Mouse (Mus musculus): ENCODE data around the gene Ntrk2. TPM values are rescaled to one million over a fixed set of nuclear protein-coding genes. Genes with fewer than 3 reads are reported as not detected.
"Not testable (repeated sequence)": the region's sequence is repeated elsewhere in the genome, so short reads cannot be mapped to it uniquely, and the experiment has no call there.

Ntrk2 gene
- polyA plus RNA-seq, 1 experiment from 2014 or later = 0.27 TPM

- H3K36me3 ChIP-seq = no peaks in the 10 kb centered on the region
- no peak overlapping the region for H3K4me3 ChIP-seq (replicated peaks)
- DNase-seq (no peak), ATAC-seq (ENCODE audit: low read depth) (no peak)
- H3K9me3 ChIP-seq (replicated peaks) = no peaks in the 10 kb centered on the region
- no peaks in the 10 kb centered on the region for H3K27me3 ChIP-seq
- H3K27ac ChIP-seq = no peak overlapping the region
- H3K4me2 ChIP-seq = no peak overlapping the region
- 57% methylated on average over 1 of the region's 1 CpGs for WGBS (ENCODE audit: insufficient replicate concordance)
- H3K9ac ChIP-seq = no peak overlapping the region
- H3K4me1 ChIP-seq (replicated peaks) = no peaks in the 10 kb centered on the region
Measured at GRCm38 (mm10) chr13:59015360-59015759, 209.0 kb downstream of the Ntrk2 start.

GRCm38 (mm10) chr13:59017121-59017520, 210.8 kb downstream of the Ntrk2 start:
- 42% methylated on average over 5 of the region's 5 CpGs for WGBS (ENCODE audit: insufficient replicate concordance)
- ATAC-seq (ENCODE audit: low read depth) (no peak), DNase-seq (no peak)
- no peaks in the 10 kb centered on the region for H3K9me3 ChIP-seq (replicated peaks)
- no peak overlapping the region for H3K4me2 ChIP-seq
- no peak overlapping the region for H3K4me3 ChIP-seq (replicated peaks)
- no peak overlapping the region for H3K9ac ChIP-seq
- no peaks in the 10 kb centered on the region for H3K27me3 ChIP-seq
- H3K4me1 ChIP-seq (replicated peaks) = no peaks in the 10 kb centered on the region
- H3K27ac ChIP-seq = no peak overlapping the region
- H3K36me3 ChIP-seq = no peaks in the 10 kb centered on the region

- H3K27ac ChIP-seq = no peak overlapping the region
- ATAC-seq (ENCODE audit: low read depth) = no peak
- H3K9me3 ChIP-seq (replicated peaks) = no peaks in the 10 kb centered on the region
- no peak for DNase-seq
- no peak overlapping the region for H3K4me2 ChIP-seq
- H3K36me3 ChIP-seq = no peaks in the 10 kb centered on the region
- H3K9ac ChIP-seq = no peak overlapping the region
- 76% methylated on average over 22 of the region's 22 CpGs for WGBS (ENCODE audit: insufficient replicate concordance)
- no peaks in the 10 kb centered on the region for H3K27me3 ChIP-seq
- no peaks in the 10 kb centered on the region for H3K4me1 ChIP-seq (replicated peaks)
- no peak overlapping the region for H3K4me3 ChIP-seq (replicated peaks)
Measured at GRCm38 (mm10) chr13:59022251-59023042, 216.1 kb downstream of the Ntrk2 start.

GRCm38 (mm10) chr13:59025653-59026052, 219.3 kb downstream of the Ntrk2 start:
- no peaks in the 10 kb centered on the region for H3K4me1 ChIP-seq (replicated peaks)
- no peaks in the 10 kb centered on the region for H3K27me3 ChIP-seq
- 53% methylated on average over 8 of the region's 8 CpGs for WGBS (ENCODE audit: insufficient replicate concordance)
- no peak overlapping the region for H3K4me2 ChIP-seq
- DNase-seq = no peak
- H3K36me3 ChIP-seq = no peaks in the 10 kb centered on the region
- ATAC-seq (ENCODE audit: low read depth) = no peak
- no peaks in the 10 kb centered on the region for H3K9me3 ChIP-seq (replicated peaks)
- H3K4me3 ChIP-seq (replicated peaks) = no peak overlapping the region
- no peak overlapping the region for H3K27ac ChIP-seq
- H3K9ac ChIP-seq = no peak overlapping the region

- no peak for ATAC-seq (ENCODE audit: low read depth)
- no peaks in the 10 kb centered on the region for H3K4me1 ChIP-seq (replicated peaks)
- H3K27ac ChIP-seq = no peak overlapping the region
- H3K9me3 ChIP-seq (replicated peaks) = no peaks in the 10 kb centered on the region; the same call in 1 of the 2 replicates
- DNase-seq = no peak
- no peaks in the 10 kb centered on the region for H3K36me3 ChIP-seq
- no peak overlapping the region for H3K9ac ChIP-seq
- no peak overlapping the region for H3K4me2 ChIP-seq
- H3K4me3 ChIP-seq (replicated peaks) = no peak overlapping the region
- no peaks in the 10 kb centered on the region for H3K27me3 ChIP-seq
- WGBS (ENCODE audit: insufficient replicate concordance) = 63% methylated on average over 9 of the region's 9 CpGs
Measured at GRCm38 (mm10) chr13:59027436-59027835, 221.1 kb downstream of the Ntrk2 start.

- H3K36me3 ChIP-seq = no peaks in the 10 kb centered on the region
- 79% methylated on average over 4 of the region's 4 CpGs for WGBS (ENCODE audit: insufficient replicate concordance)
- DNase-seq = no peak
- no peaks in the 10 kb centered on the region for H3K27me3 ChIP-seq
- no peak overlapping the region for H3K27ac ChIP-seq
- H3K4me1 ChIP-seq (replicated peaks) = no peaks in the 10 kb centered on the region
- no peak overlapping the region for H3K4me3 ChIP-seq (replicated peaks)
- no peak for ATAC-seq (ENCODE audit: low read depth)
- H3K9ac ChIP-seq = no peak overlapping the region
- no peaks in the 10 kb centered on the region; the same call in 1 of the 2 replicates for H3K9me3 ChIP-seq (replicated peaks)
- H3K4me2 ChIP-seq = no peak overlapping the region
Measured at GRCm38 (mm10) chr13:59028546-59028945, 222.2 kb downstream of the Ntrk2 start.

GRCm38 (mm10) chr13:59030574-59030973, 224.2 kb downstream of the Ntrk2 start:
- no peak overlapping the region for H3K4me2 ChIP-seq
- H3K9ac ChIP-seq = no peak overlapping the region
- H3K4me3 ChIP-seq (replicated peaks) = no peak overlapping the region
- no peaks in the 10 kb centered on the region; the same call in 1 of the 2 replicates for H3K9me3 ChIP-seq (replicated peaks)
- no peaks in the 10 kb centered on the region for H3K4me1 ChIP-seq (replicated peaks)
- ATAC-seq (ENCODE audit: low read depth) (no peak), DNase-seq (no peak)
- no peaks in the 10 kb centered on the region for H3K27me3 ChIP-seq
- no peaks in the 10 kb centered on the region for H3K36me3 ChIP-seq
- H3K27ac ChIP-seq = no peak overlapping the region
- WGBS (ENCODE audit: insufficient replicate concordance) = 71% methylated on average over 6 of the region's 6 CpGs

GRCm38 (mm10) chr13:59040156-59040915, 234.0 kb downstream of the Ntrk2 start:
- H3K27ac ChIP-seq = no peak overlapping the region
- no peaks in the 10 kb centered on the region for H3K9me3 ChIP-seq (replicated peaks)
- no peaks in the 10 kb centered on the region for H3K4me1 ChIP-seq (replicated peaks)
- no peaks in the 10 kb centered on the region for H3K27me3 ChIP-seq
- no peak overlapping the region for H3K9ac ChIP-seq
- no peak overlapping the region for H3K4me3 ChIP-seq (replicated peaks)
- no peak for DNase-seq
- no peak for ATAC-seq (ENCODE audit: low read depth)
- H3K36me3 ChIP-seq = no peaks in the 10 kb centered on the region
- 64% methylated on average over 16 of the region's 16 CpGs for WGBS (ENCODE audit: insufficient replicate concordance)
- H3K4me2 ChIP-seq = no peak overlapping the region

GRCm38 (mm10) chr13:59041013-59041764, 234.8 kb downstream of the Ntrk2 start:
- no peak overlapping the region for H3K27ac ChIP-seq
- WGBS (ENCODE audit: insufficient replicate concordance) = 60% methylated on average over 9 of the region's 9 CpGs
- no peak for DNase-seq
- H3K36me3 ChIP-seq = no peaks in the 10 kb centered on the region
- H3K4me3 ChIP-seq (replicated peaks) = no peak overlapping the region
- H3K9me3 ChIP-seq (replicated peaks) = no peaks in the 10 kb centered on the region
- no peak overlapping the region for H3K9ac ChIP-seq
- H3K27me3 ChIP-seq = no peaks in the 10 kb centered on the region
- ATAC-seq (ENCODE audit: low read depth) = no peak
- H3K4me1 ChIP-seq (replicated peaks) = no peaks in the 10 kb centered on the region
- no peak overlapping the region for H3K4me2 ChIP-seq

GRCm38 (mm10) chr13:59052188-59052587, 245.8 kb downstream of the Ntrk2 start:
- Histone ChIP-seq H3K9ac (no peak overlapping the region), H3K27me3 (no peaks in the 10 kb centered on the region), H3K27ac (no peak overlapping the region), H3K4me2 (no peak overlapping the region), H3K4me1 (replicated peaks) (no peaks in the 10 kb centered on the region), H3K4me3 (replicated peaks) (no peak overlapping the region), H3K9me3 (replicated peaks) (no peaks in the 10 kb centered on the region), H3K36me3 (no peaks in the 10 kb centered on the region)
- no peak for DNase-seq
- 63% methylated on average over 4 of the region's 4 CpGs for WGBS (ENCODE audit: insufficient replicate concordance)
- no peak for ATAC-seq (ENCODE audit: low read depth)

- not testable (repeated sequence) for H3K4me3 ChIP-seq (replicated peaks); H3K4me1 ChIP-seq (replicated peaks); ATAC-seq (ENCODE audit: low read depth); DNase-seq; H3K36me3 ChIP-seq; H3K4me2 ChIP-seq; H3K9me3 ChIP-seq (replicated peaks); H3K27me3 ChIP-seq; H3K9ac ChIP-seq; H3K27ac ChIP-seq
- 65% methylated on average over 8 of the region's 8 CpGs for WGBS (ENCODE audit: insufficient replicate concordance)
Measured at GRCm38 (mm10) chr13:59054331-59054730, 248.0 kb downstream of the Ntrk2 start.

Data from liver, embryonic 13.5 days (tissue).